Mouse (Mus musculus): ENCODE measurements around the gene Sept5. TPM values are rescaled to one million over a fixed set of nuclear protein-coding genes. Genes with fewer than 3 reads are reported as not detected.

Sept5 gene
- 1 to 10 TPM; 2.2 to 4.1 (median 3.0) TPM for total RNA-seq (2022)

DNA sequence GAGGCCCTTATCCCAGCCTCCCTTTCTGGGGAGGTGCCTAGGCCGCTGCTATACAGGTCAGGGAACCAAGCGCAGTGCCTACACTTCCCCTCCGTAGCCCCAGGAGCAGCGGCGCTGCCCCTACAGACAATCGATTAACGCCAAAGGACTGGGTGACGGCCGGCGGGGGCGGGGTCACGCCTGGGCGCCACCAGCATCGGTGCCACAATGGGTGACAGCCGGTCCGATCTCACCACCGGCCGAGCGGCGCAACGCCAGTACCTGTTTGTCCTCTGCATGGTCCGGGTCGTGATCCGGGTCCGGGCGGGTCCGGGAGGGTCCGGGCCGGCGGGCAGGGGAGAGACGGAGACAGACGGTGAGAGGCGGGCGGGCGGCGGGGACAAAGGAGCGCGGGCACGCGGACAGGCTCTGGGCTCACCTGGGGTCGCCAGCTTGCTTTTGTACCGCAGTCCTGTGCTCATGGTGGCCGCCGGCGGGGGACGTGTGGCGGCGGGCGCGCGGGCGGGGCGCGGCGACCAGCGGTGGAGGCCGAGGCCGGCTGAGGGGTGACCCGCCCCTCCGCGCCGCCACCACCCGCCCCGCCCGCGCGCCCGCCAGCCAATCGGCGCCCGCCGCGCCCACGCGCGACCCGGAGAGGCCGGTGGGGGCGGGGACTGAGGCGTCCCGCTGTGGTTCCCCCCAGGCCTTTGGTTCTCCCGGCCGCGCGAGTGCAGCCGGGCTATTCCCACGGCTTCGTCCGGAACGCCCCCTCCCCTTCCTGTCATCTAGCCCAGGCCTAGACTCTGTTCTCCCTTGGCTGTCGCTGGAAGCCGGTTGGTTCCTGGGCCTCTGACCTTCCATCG lies at the start of gene Sept5:
TSS of gene Sept5 (minus strand) at position 565 of the 842 bp plus-strand sequence.
- peak; percentile 46 for DNase-seq (ENCODE audit: low spot score)

DNA sequence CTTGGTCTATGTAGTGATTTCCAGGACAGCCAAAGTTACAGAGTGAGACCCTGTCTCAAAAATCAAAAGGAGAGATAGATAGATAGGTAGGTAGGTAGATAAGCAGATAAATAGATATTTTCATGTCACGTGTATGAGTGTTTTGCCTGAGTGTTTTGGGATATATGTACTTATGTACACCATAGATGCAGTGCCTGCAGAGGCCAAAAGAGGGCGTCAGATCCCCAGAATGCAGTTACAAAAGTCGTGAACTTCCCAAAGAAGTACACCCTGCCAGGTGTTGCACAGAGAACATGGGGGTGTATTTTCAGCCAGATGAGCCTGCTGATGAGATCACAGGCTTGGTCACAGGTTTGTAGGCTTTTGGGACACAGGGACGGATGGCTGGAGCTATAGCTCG lies 49.4 kb upstream of the Sept5 start:
- DNase-seq (ENCODE audit: low spot score) = no peak

GRCm38 (mm10) chr16:18677746-18678679 lies 48.3 kb upstream of the Sept5 start:
- peak; percentile 60 for DNase-seq (ENCODE audit: low spot score)

DNA sequence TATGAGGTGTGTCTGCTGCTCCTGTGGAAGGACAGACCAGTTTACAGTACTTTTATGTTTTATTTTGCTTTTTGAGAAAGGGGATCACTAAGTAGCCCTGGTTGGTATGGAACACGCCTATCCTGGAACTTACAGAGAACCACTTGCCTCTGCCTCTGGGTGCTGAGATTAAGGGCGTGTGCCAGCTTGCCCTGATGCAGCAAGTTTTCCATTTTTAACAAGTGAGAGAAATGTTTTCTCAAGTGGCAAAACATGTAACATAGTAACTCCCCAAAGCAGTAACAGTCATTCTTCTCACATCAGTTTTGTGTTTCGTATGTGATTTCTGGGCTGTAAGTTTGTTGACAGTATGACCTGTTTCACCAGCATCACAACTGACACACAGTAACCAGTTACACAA lies 43.3 kb upstream of the Sept5 start:
- DNase-seq (ENCODE audit: low spot score) = no peak

DNA sequence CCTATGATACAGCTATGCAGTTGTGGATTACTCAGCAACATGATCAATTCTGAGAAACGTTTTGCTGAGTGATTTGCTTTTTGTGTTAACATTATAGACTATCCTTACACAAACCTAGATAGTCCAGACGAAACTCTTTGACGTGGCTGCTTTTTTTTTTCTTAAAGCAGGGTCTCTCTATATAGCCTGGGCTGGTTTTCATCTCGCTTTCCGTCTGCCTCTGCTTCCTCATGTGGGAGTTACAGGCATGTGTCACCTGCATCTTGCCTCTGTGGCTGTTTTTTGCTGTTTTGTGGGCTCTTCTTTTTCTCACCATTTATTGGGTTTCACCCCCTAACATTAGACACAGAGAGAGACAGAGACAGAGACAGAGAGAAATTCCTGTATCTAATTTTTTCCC lies 42.3 kb upstream of the Sept5 start:
- no peak for DNase-seq (ENCODE audit: low spot score)

DNA sequence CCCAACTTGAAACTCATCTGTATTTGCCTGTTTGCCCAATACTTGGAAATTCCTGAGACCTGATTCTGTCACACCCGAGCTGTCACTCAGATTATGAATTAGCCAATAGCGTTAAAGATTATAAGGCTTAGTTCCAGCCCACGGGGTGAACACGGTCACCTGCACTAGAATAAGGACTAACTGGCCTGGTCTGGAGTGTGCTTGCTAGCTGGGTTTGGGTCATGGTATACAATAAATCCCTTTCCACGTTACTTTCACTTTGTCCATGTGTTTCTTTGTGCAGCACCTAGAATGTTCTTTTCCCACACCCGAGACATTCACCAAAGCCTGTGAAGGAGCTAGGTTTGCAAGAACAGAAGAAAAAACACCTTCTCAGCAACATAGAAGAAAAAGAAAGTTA lies 40.2 kb upstream of the Sept5 start:
- DNase-seq (ENCODE audit: low spot score) = no peak

- DNase-seq (ENCODE audit: low spot score) = no peak
Observed at GRCm38 (mm10) chr16:18658597-18658996, 28.8 kb upstream of the Sept5 start.

DNA sequence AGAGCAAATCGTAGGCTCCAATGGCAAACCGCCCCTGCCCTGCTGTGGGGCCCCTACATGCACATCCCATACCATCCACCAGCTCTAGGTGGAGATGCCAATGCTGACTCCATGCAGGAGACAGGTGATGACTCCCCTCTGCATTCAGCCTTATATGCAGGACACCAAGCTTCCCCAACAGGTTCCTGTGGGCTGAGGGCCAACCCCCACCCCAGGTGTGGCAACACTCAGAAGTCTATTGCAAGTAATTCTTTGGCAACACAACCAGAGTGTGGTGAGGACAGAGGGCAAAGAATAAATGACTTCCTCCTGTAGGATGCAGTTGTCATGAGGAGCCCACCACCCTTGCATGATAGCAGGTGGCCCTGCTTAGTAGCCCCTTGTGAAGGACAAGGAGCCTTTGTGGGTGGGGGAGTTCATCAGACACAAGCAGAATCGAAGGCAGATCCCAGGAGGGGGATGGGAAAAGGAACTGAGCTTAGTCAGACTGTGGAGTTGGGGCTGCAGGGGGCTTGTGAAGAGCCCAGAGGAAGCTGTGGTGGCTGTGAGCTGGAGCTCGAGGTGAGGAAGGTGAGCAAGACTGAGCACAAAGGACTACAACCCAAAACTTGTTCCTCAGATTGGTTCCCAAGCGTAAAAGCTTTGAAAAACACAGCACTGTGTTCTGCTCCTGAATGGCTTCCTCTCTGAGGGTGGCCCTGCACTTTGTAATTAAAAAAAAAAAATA lies 25.8 kb upstream of the Sept5 start:
- no peak for DNase-seq (ENCODE audit: low spot score)

- DNase-seq (ENCODE audit: low spot score) = no peak
Observed at GRCm38 (mm10) chr16:18653290-18654160, 23.8 kb upstream of the Sept5 start.

DNA sequence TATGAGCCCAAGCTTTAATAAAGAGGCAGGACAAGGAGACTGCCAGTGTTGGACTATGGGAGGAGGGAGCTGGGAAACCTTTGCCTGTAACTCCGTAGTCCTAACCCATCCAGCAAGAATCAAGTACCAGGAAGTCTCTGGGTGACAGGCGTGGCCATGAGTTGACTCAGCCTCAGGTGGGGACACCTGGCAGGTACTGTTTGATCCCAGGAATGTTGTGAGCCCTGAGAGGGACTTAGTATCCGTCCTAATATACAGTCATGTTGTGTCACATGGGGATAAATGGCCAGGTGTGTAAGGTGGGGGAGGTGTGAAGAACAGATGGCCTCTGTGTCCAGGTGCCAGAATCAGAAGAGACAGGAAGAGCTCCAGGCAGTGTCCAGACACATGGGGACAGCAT lies 19.4 kb upstream of the Sept5 start:
- DNase-seq (ENCODE audit: low spot score) = no peak

DNA sequence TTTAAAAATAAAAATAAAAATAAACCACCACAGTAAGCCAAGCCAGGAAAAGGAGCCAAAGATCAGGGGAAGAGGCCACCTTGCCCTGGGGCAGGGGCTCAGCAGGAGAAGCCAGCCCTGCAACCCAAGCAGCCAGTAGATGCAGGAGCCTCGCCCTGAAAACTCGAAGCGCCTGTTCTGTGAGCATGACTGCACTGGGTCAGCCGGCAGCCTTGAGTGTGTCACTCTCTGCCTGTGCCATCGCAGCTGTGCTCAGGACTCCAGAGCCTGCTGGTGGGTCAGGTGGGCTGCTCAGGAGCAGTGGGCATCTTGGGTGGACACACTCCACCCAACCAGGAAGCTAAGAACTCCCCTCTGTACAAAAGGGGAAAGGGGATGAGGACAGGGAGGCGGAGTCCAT lies 15.6 kb upstream of the Sept5 start:
- no peak for DNase-seq (ENCODE audit: low spot score)

- DNase-seq (ENCODE audit: low spot score) = no peak
Observed at GRCm38 (mm10) chr16:18644485-18644884, 14.7 kb upstream of the Sept5 start.

GRCm38 (mm10) chr16:18643406-18643998 lies 13.7 kb upstream of the Sept5 start:
- DNase-seq (ENCODE audit: low spot score) = no peak

GRCm38 (mm10) chr16:18642897-18643296 lies 13.1 kb upstream of the Sept5 start:
- no peak for DNase-seq (ENCODE audit: low spot score)

- DNase-seq (ENCODE audit: low spot score) = no peak
Observed at GRCm38 (mm10) chr16:18642291-18642690, 12.5 kb upstream of the Sept5 start.

DNA sequence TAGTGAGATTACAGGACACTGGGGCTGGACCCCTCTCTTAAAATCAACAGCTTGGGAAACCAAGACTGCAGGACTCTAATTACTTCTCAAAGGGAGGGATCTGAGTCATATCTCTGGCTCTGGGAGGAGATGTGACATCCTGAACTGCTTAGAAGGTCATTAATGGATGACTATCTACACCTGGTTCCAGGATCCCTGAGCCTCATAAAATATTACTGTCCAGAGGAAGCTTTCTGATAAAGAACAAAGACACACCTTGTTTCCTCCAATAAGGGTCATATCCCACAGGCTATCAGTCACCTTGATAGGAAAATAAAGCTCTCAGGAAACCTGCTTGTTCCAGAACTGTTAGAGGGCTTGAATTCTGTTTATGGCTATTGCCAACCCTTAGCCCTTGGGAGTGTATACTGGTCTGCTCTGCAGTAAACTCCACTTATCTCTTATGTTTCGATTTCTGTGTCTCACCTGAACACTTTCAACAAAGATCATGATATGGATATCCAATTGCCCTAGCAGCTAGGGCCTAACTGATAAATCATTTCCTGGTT lies 9.7 kb upstream of the Sept5 start:
- DNase-seq (ENCODE audit: low spot score) = no peak

- no peak for DNase-seq (ENCODE audit: low spot score)
Observed at GRCm38 (mm10) chr16:18638396-18638795, 8.6 kb upstream of the Sept5 start.

DNA sequence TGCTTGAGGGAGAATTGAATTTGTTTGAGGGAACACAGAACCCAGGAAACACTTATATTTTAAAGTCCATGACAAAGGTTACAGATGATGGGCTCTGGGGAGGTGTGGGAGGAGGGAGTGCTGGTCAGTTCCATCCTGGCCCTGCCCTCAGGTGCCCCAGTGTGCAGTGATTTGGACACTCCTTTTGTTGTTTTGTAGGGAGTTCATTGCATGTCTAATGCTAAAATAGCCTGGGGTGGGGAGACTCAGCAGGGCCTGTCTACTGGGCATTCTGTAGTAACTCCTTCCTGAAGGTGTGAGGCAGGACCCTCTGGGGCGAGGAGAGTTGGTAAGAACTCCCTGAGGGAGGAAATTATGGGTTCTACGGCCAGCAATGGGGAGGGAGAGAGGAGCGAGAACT lies 7.0 kb upstream of the Sept5 start:
- no peak for DNase-seq (ENCODE audit: low spot score)

DNA sequence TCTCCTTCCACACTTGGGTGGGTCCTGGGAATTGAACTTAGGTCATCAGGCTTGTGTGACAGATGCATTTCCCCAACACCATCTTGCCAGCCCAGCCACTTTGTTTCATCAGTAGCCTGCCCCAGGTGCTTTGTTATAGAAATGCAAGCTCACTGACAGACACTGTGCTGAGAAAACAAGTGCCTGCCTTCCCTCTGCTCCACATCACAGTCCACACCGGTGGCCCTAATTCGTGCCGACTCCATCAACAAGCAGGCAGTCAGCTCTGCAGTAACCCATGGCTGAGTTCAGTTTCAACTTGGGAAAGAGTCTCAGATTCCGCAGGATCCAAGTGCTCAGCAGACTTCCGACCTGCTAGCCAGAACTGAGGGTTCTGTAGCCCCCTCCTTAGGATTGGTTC lies 6.6 kb upstream of the Sept5 start:
- no peak for DNase-seq (ENCODE audit: low spot score)

- DNase-seq (ENCODE audit: low spot score) = no peak
Observed at GRCm38 (mm10) chr16:18633333-18633732, 3.6 kb upstream of the Sept5 start.
